Mouse (Mus musculus): ENCODE measurements around the gene Col5a2.

- TF ChIP-seq CTCF (IDR thresholded peaks at IDR 0.05) (no peak), EP300 (IDR thresholded peaks at IDR 0.05) (no peak)
Measured at GRCm38 (mm10) chr1:45420554-45420953, 82.5 kb downstream of the Col5a2 start.

Measured in lung, postnatal 0 days (tissue).